Mouse (Mus musculus) c-Kit-positive CD71-positive TER-119-positive erythroid progenitor cells, embryonic 14.5 days (primary cell): ENCODE measurements around the gene Fdx1l.
A peak's percentile ranks its signal among the peaks of the same experiment; 100 is the strongest.
"Not testable (repeated sequence)": the region's sequence is repeated elsewhere in the genome, so short reads cannot be mapped to it uniquely, and the experiment has no call there.

Source experiments
- DNase-seq: peaks from one replicate; pipeline ENCODE4 v3.0.0-alpha.2; 2013; ENCODE audit warnings: low spot score

The Fdx1l gene

DNA sequence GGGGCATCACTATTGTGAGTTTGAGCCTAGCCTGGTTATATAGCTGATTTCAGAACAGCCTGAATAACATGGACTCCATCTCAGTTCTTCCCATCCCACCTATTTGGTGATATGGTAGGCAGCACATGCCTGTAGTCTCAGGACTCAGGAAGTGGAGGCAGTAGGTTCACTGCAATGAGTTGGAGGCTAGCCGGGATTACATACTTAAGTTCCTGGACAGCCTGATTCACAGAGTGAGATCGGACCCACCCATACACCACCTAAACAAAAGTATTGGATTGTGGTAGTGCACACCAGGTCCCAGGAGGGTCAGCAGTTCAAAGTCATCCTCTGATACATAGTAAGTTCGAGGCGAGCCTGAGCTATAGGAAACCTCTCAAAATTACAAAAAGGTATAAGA, 773 bp downstream of the Fdx1l start:
- peak; percentile 30 for DNase-seq

DNA sequence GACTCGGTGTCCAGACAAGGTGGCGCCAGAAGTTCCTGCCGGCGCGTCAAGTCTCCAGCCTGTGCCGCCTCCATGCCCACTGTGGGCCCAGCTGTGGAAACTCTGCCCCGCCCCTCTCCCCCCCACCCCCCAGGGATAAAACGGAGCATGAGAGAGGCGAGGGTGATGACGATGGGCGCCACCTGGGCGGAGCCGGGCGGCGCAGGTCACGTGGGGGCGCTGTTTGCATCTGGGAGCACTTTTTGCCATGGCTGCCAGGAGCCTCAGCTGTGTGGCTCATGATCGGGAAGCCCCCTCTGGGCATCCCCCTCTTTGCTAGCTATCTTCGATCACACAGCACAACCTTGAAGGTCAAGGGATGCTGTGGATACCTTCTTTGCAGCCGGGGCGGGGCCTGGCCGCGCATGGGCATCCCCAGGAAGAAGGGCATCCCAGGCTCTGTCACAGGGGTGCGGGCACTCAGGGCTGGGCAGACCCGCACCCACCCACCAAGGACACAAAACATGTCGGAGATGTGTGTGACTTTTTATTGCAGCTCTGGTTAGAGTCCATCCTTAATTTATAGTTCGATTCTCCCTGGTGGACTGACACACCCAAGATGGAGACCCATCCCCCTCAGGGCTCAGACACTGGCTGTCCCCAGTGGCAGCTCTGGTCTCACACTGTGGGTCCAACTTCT, 6.3 kb downstream of the Fdx1l start, which contains the start of gene Zglp1:
Gene Zglp1 (minus strand): TSS at position 88 of the 679 bp plus-strand sequence.
- DNase-seq, result no peak

GRCm38 (mm10) chr9:21062928-21063327, 10.5 kb downstream of the Fdx1l start:
- DNase-seq, result no peak

GRCm38 (mm10) chr9:21051578-21051977, 21.8 kb downstream of the Fdx1l start:
- no peak for DNase-seq

GRCm38 (mm10) chr9:21045235-21045634, 28.2 kb downstream of the Fdx1l start:
- no peak for DNase-seq

DNA sequence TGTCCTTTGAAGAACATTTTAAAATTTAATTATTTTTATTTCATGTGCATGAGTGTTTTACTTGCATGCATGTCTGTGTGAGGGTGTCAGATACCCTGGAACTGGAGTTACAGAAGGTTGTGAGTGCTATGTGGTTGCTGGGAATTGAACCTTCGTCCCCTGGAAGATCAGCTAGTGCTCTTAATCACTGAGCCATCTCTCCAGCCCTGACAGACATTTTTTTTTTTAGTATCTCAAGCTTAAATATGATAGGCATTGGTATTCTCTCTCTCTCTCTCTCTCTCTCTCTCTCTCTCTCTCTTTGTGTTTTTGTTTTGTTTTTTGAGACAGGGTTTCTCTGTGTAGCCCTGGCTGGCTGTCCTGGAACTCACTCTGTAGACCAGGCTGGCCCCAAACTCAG, 28.6 kb downstream of the Fdx1l start:
- DNase-seq, result not testable (repeated sequence)

- DNase-seq, result no peak
These were observed 29.9 kb downstream of the Fdx1l start for GRCm38 (mm10) chr9:21043563-21043962.

GRCm38 (mm10) chr9:21041308-21041707, 32.1 kb downstream of the Fdx1l start:
- DNase-seq, result no peak

GRCm38 (mm10) chr9:21039779-21040178, 33.6 kb downstream of the Fdx1l start:
- DNase-seq, result peak; percentile 50

DNA sequence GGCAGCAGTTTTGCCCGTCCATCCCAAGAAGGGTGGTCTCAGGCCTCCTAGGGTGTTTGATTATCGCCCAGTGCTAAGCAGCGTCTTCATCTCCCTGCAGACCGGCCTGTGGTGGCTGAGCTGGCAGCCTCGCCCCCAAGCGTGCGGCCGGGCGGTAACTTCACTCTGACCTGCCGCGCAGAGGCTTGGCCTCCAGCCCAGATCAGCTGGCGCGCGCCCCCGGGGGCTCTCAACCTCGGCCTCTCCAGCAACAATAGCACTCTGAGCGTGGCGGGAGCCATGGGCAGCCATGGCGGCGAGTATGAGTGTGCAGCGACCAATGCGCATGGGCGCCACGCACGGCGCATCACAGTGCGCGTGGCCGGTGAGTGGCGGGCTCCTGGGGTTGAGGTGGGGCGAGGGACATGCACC, 35.9 kb downstream of the Fdx1l start:
- no peak for DNase-seq

GRCm38 (mm10) chr9:21036666-21037065, 36.7 kb downstream of the Fdx1l start:
- DNase-seq, result no peak

DNA sequence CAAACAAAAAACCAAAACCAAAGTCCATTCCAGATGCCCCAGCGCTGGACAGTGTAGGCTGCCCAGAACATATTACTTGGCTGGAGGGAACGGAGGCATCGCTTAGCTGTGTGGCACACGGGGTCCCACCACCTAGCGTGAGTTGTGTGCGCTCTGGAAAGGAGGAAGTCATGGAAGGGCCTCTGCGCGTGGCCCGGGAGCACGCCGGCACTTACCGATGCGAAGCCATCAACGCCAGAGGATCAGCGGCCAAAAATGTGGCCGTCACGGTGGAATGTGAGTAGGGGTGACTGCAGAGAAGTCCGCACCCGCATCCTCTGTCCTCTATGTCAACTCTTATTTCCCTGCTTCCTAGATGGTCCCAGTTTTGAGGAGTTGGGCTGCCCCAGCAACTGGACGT, 37.3 kb downstream of the Fdx1l start:
- no peak for DNase-seq

DNA sequence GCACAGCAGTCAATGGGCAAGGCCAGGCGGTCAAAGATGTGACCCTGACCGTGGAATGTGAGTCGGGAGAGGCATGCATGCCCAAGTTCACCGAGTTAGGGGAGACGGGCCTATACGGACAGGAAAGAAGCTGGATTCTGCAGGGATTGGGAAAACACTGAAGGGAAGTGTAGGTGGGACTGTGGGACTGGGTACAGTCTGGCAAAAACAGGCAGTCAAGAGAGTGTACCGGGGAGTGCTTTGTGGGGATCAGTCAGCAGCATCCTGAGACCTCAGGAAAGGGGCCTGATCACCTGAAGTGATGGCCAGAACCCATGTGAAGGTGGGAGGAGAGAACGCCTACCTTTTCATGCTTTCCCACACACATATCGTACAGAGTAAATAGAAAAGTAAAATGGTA, 37.8 kb downstream of the Fdx1l start:
- DNase-seq, result no peak

DNA sequence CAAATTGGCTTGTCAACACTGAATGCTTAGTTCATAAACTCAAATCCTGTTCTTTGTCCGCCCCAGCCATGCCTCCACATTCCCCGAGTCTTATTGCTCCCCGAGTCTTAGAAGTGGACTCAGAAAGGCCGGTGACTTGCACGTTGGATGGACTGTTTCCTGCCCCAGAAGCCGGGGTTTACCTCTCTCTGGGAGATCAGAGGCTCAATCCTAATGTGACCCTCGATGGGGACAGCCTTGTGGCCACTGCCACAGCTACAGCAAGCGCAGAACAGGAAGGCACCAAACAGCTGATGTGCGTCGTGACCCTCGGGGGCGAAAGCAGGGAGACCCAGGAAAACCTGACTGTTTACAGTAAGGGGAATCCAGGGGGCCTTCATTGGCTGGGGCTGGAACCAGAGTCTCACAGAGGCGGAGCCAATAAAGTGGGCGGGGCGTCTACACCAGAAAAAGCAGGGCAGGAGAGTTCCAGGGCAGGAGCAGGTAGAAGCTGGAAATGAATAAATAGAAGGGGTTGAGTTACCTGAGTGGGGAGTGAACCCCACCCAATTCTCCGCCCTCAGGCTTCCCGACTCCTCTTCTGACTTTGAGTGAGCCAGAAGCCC, 38.8 kb downstream of the Fdx1l start:
- no peak for DNase-seq

- peak; percentile 90 for DNase-seq
These were observed 40.3 kb downstream of the Fdx1l start for GRCm38 (mm10) chr9:21033136-21033535.

DNA sequence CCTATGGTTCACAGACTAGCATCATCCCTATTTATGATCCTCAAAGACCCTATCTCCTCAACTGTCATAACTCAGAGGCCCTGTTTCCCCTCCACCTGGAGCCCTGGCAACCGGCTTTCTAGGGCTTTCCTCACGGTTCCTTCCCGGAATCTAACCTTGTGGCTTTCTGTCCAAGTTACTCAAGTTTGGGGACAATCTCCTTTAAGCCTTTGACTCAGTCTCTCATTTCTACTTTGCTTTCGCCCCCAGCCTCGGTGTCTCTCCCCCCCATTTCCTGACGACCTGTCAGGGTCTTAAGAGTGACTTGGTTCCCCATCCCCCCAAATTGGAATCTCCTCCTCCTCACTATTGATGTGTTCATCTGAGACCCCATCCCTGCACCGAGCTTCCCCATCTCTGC, 40.9 kb downstream of the Fdx1l start:
- DNase-seq, result no peak

- DNase-seq, result no peak
These were observed 41.5 kb downstream of the Fdx1l start, which contains the start of gene Icam5 for GRCm38 (mm10) chr9:21031896-21032351. Gene Icam5 (plus strand): TSS chr9:21032073.

DNA sequence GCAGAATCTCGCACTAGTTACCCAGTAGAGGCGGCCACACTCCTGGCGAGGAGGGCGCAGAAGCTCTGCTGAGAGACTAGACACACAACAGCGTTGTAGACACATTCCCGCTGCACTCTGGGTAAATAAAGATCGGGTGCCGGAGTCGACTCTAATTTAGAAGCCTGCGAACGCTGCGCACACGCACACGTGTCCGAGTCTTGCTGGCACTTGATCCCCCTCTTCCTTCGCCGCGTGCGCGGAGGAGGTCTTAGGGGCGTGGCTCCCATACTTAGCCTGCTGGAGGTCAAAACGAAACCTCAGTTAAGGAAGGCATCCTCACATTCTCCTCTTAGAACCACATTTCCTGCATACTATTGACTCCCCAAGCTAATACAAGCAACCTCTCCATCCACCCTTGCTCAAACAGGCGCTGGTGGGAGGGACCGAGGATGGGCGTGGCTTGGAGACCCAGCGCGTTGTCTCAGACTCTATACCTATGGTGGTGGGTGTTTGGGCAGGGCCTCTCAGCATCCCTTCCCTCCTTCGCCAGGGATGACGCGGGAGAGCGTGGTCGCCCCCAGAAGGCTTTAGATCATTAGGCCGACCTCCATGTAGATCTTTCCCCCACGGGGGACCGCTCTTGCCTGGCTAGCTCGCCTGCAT, 42.0 kb downstream of the Fdx1l start:
- DNase-seq, result peak; percentile 53

DNA sequence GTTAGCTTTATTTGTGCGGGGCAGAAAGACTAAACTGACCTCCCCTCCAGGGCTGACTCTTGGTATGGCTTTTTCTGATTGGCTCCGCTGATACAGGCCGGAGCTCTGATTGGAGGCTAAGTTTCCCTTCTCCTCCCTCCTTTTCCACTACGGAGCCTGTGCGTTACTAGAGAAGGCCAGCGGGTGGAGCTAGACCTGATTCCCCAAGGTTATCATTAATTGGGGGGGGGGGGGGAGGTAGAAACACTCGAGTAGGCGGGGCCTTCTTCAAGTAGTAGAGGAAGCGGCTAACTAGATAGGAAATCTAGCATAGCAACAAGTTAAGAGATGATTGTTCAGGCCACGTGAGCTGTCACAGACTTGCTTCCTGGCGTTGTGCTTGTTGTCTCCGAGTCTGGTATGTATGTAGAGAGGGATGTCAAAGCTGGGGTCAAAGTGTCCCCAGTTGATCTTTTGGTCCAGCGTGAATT, 42.6 kb downstream of the Fdx1l start:
- DNase-seq, result peak; percentile 97

DNA sequence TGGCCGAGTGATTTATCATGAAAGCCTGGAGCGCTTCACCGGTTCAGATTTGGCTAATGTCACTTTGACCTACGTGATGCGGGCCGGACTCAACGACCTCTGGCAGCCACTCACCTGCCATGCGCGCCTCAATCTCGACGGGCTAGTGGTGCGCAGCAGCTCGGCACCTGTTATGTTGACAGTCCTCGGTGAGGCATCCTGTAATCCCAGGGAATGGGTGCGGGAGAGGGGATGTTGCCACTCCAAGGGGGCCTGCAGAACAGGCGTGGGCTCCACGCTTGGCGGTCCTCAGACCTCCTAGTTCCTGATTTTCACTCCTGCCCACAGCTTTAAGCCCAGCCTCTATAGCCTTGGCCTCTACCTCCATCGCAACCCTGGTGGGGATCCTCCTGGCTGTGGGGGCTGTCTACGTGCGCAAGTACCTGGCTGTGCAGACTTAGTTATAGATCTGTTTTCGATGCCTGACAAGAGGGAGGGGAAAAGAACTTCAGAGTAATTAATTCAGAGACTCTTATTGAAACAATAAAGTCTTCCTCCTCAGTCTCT, 43.3 kb downstream of the Fdx1l start:
- no peak for DNase-seq

DNA sequence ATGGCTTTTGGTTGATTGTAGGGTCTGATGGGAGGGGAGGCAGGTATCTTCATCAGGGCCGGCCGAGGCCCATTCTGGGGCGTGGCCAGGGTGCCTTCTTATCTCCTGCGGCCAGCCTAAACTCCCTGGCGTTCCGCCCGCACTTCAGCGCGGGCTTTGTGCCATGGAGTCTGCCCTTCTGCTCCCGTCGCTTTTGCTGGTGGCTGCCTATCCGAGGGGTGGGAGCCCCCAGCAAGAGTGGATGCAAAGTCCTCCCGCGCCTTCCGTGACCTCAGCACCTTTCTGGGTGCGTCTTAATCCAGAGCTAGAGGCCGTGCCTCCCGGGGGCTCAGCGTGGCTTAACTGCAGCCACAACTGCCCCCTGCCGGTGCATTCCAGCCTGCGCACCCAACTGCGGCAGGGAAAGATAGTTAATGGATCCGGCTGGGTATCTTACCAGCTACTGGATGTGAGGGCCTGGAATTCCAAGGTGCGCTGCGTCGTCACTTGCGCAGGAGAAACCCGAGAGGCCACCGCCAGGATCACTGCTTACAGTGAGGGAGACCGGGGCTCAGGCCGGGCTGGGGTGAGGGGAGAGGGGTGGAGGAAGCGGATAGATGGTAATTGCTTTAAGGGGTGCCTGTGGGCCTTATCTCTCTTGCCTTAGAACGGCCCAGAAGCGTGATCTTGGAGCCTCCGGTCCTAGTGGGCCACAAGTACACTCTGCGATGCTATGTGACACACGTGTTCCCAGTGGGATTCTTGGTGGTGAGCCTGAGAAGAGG, 43.9 kb downstream of the Fdx1l start, which contains the start of gene Icam4:
Gene Icam4 (plus strand): TSS at position 83 of the 764 bp plus-strand sequence.
- peak; percentile 91 for DNase-seq

DNA sequence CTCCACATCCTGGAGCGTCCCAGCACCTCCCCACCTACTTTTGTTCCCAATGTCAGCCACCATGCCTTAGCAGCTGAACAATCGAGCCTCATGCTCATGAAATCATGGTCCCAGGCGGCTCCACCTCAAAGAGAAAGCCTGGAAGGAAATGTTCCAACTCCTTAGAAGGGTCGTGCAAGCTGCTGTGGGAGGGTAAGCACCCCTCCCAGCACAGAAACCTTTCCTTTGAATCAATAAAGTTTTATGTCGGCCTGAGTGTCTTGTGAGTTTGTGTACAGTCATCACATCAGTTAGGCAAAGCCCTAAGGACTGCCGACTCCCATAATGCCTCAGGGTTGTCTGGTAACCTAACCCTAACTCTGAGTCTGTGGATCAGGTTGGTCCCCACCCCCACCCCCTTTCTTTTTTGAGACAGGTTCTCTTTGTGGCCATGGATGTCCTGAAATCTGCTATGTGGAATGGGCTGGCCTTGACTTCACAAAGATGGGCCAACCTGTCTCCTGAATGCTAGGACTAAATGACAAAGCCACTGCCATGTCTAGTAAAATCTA, 44.8 kb downstream of the Fdx1l start:
- DNase-seq, result no peak
